Mouse (Mus musculus): ENCODE measurements around the gene Ubqln4. TPM values are rescaled to one million over a fixed set of nuclear protein-coding genes. Genes with fewer than 3 reads are reported as not detected.
A peak's percentile ranks its signal among the peaks of the same experiment; 100 is the strongest.

The Ubqln4 gene
- polyA plus RNA-seq, 1 experiment from 2014 or later: 46.3 TPM

- peaks cover 47% of the 10 kb centered on the region for H3K4me1 ChIP-seq (ENCODE audit: control insufficient read depth, insufficient read depth, low read length)
Measured at GRCm38 (mm10) chr3:88536103-88536930, 17.2 kb upstream of the Ubqln4 start.

GRCm38 (mm10) chr3:88537146-88537545, 16.4 kb upstream of the Ubqln4 start:
- H3K4me3 ChIP-seq (ENCODE audit: low read depth, low read length): peak overlapping the region; percentile 78
- peaks cover 65% of the 10 kb centered on the region for H3K36me3 ChIP-seq (ENCODE audit: control insufficient read depth, insufficient read depth, low read length)
- H3K27me3 ChIP-seq (replicated peaks; ENCODE audit: control insufficient read depth, insufficient read depth, low read length): no peaks in the 10 kb centered on the region
- no peaks in the 10 kb centered on the region for H3K9me3 ChIP-seq (ENCODE audit: control insufficient read depth, low read length)
- H3K9ac ChIP-seq (ENCODE audit: low read depth, low read length): peak overlapping the region; percentile 98
- no peak for DNase-seq (ENCODE audit: low spot score)
- H3K4me1 ChIP-seq (ENCODE audit: control insufficient read depth, insufficient read depth, low read length): peaks cover 47% of the 10 kb centered on the region
- peak overlapping the region; percentile 62 for H3K27ac ChIP-seq (replicated peaks; ENCODE audit: low read depth, low read length)
- peak overlapping the region; percentile 74 for H3K4me2 ChIP-seq (ENCODE audit: low read depth, low read length)
- no peak for ATAC-seq (ENCODE audit: low read depth)
- WGBS: 64% methylated on average over 5 of the region's 6 CpGs

More at GRCm38 (mm10) chr3:88536103-88536930, 17.2 kb upstream of the Ubqln4 start:
- Histone ChIP-seq H3K27ac (replicated peaks; ENCODE audit: low read depth, low read length) (peak overlapping the region; percentile 62), H3K36me3 (ENCODE audit: control insufficient read depth, insufficient read depth, low read length) (peaks cover 61% of the 10 kb centered on the region), H3K4me2 (ENCODE audit: low read depth, low read length) (peak overlapping the region; percentile 74), H3K9ac (ENCODE audit: low read depth, low read length) (peak overlapping the region; percentile 98), H3K27me3 (replicated peaks; ENCODE audit: control insufficient read depth, insufficient read depth, low read length) (no peaks in the 10 kb centered on the region), H3K4me3 (ENCODE audit: low read depth, low read length) (peak overlapping the region; percentile 78), H3K9me3 (ENCODE audit: control insufficient read depth, low read length) (no peaks in the 10 kb centered on the region)
- WGBS: 3% methylated on average over 47 of the region's 64 CpGs
- DNase-seq (ENCODE audit: low spot score) (peak; percentile 89), ATAC-seq (ENCODE audit: low read depth) (0 out of 2 replicates have a peak, but pooled peaks have one; percentile 10)

GRCm38 (mm10) chr3:88538271-88539145, 15.1 kb upstream of the Ubqln4 start:
- WGBS: 23% methylated on average over 9 of the region's 9 CpGs
- H3K36me3 ChIP-seq (ENCODE audit: control insufficient read depth, insufficient read depth, low read length): peaks cover 65% of the 10 kb centered on the region
- ATAC-seq (ENCODE audit: low read depth) (no peak), DNase-seq (ENCODE audit: low spot score) (no peak)
- peaks cover 47% of the 10 kb centered on the region for H3K4me1 ChIP-seq (ENCODE audit: control insufficient read depth, insufficient read depth, low read length)
- H3K27me3 ChIP-seq (replicated peaks; ENCODE audit: control insufficient read depth, insufficient read depth, low read length): no peaks in the 10 kb centered on the region
- no peak overlapping the region for H3K4me3 ChIP-seq (ENCODE audit: low read depth, low read length)
- H3K9me3 ChIP-seq (ENCODE audit: control insufficient read depth, low read length): no peaks in the 10 kb centered on the region
- peak overlapping the region; percentile 41; the same call in 1 of the 2 replicates for H3K9ac ChIP-seq (ENCODE audit: low read depth, low read length)
- H3K4me2 ChIP-seq (ENCODE audit: low read depth, low read length): no peak overlapping the region
- H3K27ac ChIP-seq (replicated peaks; ENCODE audit: low read depth, low read length): no peak overlapping the region

GRCm38 (mm10) chr3:88539397-88539796, 14.2 kb upstream of the Ubqln4 start:
- ATAC-seq (ENCODE audit: low read depth) (0 out of 2 replicates have a peak, but pooled peaks have one; percentile 15), DNase-seq (ENCODE audit: low spot score) (peak; percentile 68)
- Histone ChIP-seq H3K36me3 (ENCODE audit: control insufficient read depth, insufficient read depth, low read length) (peaks cover 64% of the 10 kb centered on the region), H3K4me3 (ENCODE audit: low read depth, low read length) (no peak overlapping the region), H3K9ac (ENCODE audit: low read depth, low read length) (0 out of 2 replicates have a peak overlapping the region, but pooled peaks have one; percentile 35), H3K27ac (replicated peaks; ENCODE audit: low read depth, low read length) (peak overlapping the region; percentile 63), H3K4me1 (ENCODE audit: control insufficient read depth, insufficient read depth, low read length) (peaks cover 43% of the 10 kb centered on the region), H3K27me3 (replicated peaks; ENCODE audit: control insufficient read depth, insufficient read depth, low read length) (no peaks in the 10 kb centered on the region), H3K9me3 (ENCODE audit: control insufficient read depth, low read length) (no peaks in the 10 kb centered on the region), H3K4me2 (ENCODE audit: low read depth, low read length) (peak overlapping the region; percentile 14; the same call in 1 of the 2 replicates)
- WGBS: 8% methylated on average over 3 of the region's 3 CpGs

GRCm38 (mm10) chr3:88540085-88540484, 13.5 kb upstream of the Ubqln4 start:
- H3K4me1 ChIP-seq (ENCODE audit: control insufficient read depth, insufficient read depth, low read length): peaks cover 36% of the 10 kb centered on the region
- 50% methylated on average over 5 of the region's 5 CpGs for WGBS
- H3K4me3 ChIP-seq (ENCODE audit: low read depth, low read length): no peak overlapping the region
- no peak overlapping the region for H3K9ac ChIP-seq (ENCODE audit: low read depth, low read length)
- no peaks in the 10 kb centered on the region for H3K9me3 ChIP-seq (ENCODE audit: control insufficient read depth, low read length)
- peaks cover 62% of the 10 kb centered on the region for H3K36me3 ChIP-seq (ENCODE audit: control insufficient read depth, insufficient read depth, low read length)
- ATAC-seq (ENCODE audit: low read depth) (no peak), DNase-seq (ENCODE audit: low spot score) (no peak)
- peak overlapping the region; percentile 63 for H3K27ac ChIP-seq (replicated peaks; ENCODE audit: low read depth, low read length)
- no peaks in the 10 kb centered on the region for H3K27me3 ChIP-seq (replicated peaks; ENCODE audit: control insufficient read depth, insufficient read depth, low read length)
- H3K4me2 ChIP-seq (ENCODE audit: low read depth, low read length): no peak overlapping the region

- no peak for DNase-seq (ENCODE audit: low spot score)
- no peak; the same call in 1 of the 2 replicates for ATAC-seq (ENCODE audit: low read depth)
Measured at GRCm38 (mm10) chr3:88541622-88542401, 11.7 kb upstream of the Ubqln4 start.

GRCm38 (mm10) chr3:88542486-88542885, 11.1 kb upstream of the Ubqln4 start:
- H3K36me3 ChIP-seq (ENCODE audit: control insufficient read depth, insufficient read depth, low read length): peaks cover 39% of the 10 kb centered on the region
- H3K27me3 ChIP-seq (replicated peaks; ENCODE audit: control insufficient read depth, insufficient read depth, low read length): no peaks in the 10 kb centered on the region
- ATAC-seq (ENCODE audit: low read depth) (no peak), DNase-seq (ENCODE audit: low spot score) (no peak)
- H3K9ac ChIP-seq (ENCODE audit: low read depth, low read length): no peak overlapping the region
- H3K4me3 ChIP-seq (ENCODE audit: low read depth, low read length): no peak overlapping the region
- H3K27ac ChIP-seq (replicated peaks; ENCODE audit: low read depth, low read length): peak overlapping the region; percentile 44; the same call in 1 of the 2 replicates
- 49% methylated on average over 4 of the region's 4 CpGs for WGBS
- H3K4me1 ChIP-seq (ENCODE audit: control insufficient read depth, insufficient read depth, low read length): peaks cover 12% of the 10 kb centered on the region
- H3K4me2 ChIP-seq (ENCODE audit: low read depth, low read length): no peak overlapping the region
- H3K9me3 ChIP-seq (ENCODE audit: control insufficient read depth, low read length): no peaks in the 10 kb centered on the region

More at GRCm38 (mm10) chr3:88541622-88542401, 11.7 kb upstream of the Ubqln4 start:
- Histone ChIP-seq H3K4me2 (ENCODE audit: low read depth, low read length) (no peak overlapping the region), H3K27ac (replicated peaks; ENCODE audit: low read depth, low read length) (peak overlapping the region; percentile 44), H3K9me3 (ENCODE audit: control insufficient read depth, low read length) (no peaks in the 10 kb centered on the region), H3K9ac (ENCODE audit: low read depth, low read length) (no peak overlapping the region), H3K4me1 (ENCODE audit: control insufficient read depth, insufficient read depth, low read length) (peaks cover 19% of the 10 kb centered on the region), H3K4me3 (ENCODE audit: low read depth, low read length) (no peak overlapping the region), H3K27me3 (replicated peaks; ENCODE audit: control insufficient read depth, insufficient read depth, low read length) (no peaks in the 10 kb centered on the region), H3K36me3 (ENCODE audit: control insufficient read depth, insufficient read depth, low read length) (peaks cover 45% of the 10 kb centered on the region)
- 57% methylated on average over 6 of the region's 7 CpGs for WGBS

- WGBS: 76% methylated on average over 8 of the region's 8 CpGs
- H3K4me3 ChIP-seq (ENCODE audit: low read depth, low read length): no peak overlapping the region
- no peak for ATAC-seq (ENCODE audit: low read depth)
- H3K36me3 ChIP-seq (ENCODE audit: control insufficient read depth, insufficient read depth, low read length): peaks cover 32% of the 10 kb centered on the region
- H3K4me1 ChIP-seq (ENCODE audit: control insufficient read depth, insufficient read depth, low read length): peaks cover 7% of the 10 kb centered on the region
- no peak overlapping the region for H3K27ac ChIP-seq (replicated peaks; ENCODE audit: low read depth, low read length)
- no peak overlapping the region for H3K9ac ChIP-seq (ENCODE audit: low read depth, low read length)
- H3K27me3 ChIP-seq (replicated peaks; ENCODE audit: control insufficient read depth, insufficient read depth, low read length): no peaks in the 10 kb centered on the region
- DNase-seq (ENCODE audit: low spot score): no peak
- H3K4me2 ChIP-seq (ENCODE audit: low read depth, low read length): no peak overlapping the region
- H3K9me3 ChIP-seq (ENCODE audit: control insufficient read depth, low read length): no peaks in the 10 kb centered on the region
Measured at GRCm38 (mm10) chr3:88543174-88543573, 10.4 kb upstream of the Ubqln4 start.
